Mouse (Mus musculus): ENCODE measurements at regions not wholly inside any gene's neighbourhood (a gene's known extent, or its start where the extent isn't known, plus 50 kb on each side); places are given as distances from the start of the nearest gene placed in this dataset.

DNA sequence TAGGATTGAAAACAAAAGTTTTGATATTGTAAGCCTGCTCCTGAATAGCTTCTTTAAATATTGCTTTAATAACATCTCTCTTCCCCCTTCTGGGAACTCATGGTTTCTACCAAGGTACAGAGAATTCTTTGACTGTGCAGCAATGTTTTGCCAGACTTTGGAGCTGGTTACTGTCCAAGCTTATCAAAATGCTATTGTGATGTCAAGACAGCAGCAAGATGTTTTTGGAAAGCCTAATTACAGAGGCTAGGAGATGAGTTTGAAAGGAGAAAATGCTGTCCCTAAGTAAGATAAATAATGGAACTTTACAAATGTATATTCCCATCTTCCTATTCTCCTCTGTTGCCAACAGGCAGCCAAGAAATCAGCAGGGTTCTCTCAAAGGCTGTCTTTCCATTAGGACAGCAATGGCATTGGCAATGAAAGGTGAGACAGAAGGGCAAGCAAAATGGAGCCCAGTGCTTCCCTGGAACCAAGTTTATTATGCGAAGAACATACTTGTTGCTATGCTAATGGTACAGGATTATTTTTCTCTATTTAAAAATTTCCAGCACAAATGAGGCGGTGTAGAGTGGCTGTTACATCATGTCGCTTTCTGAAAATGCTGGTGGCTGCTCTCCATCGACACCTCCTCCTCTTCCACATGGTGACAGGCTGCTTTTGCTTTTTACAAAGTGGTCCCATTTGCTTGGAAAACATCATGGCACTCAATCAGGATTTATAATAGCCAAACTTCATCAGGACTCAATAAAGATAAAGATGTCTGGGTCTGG, 124.5 kb upstream of the Pter start:
- H3K4me1 ChIP-seq (ENCODE audit: control insufficient read depth, insufficient read depth, low read length), result no peaks in the 10 kb centered on the region
- H3K27me3 ChIP-seq (ENCODE audit: control insufficient read depth, insufficient read depth, low read length), result no peaks in the 10 kb centered on the region
- no peak overlapping the region for H3K27ac ChIP-seq (ENCODE audit: low read depth, low read length)
- DNase-seq (ENCODE audit: low spot score, missing footprints) (no peak), ATAC-seq (ENCODE audit: low FRiP score) (no peak)
- H3K4me3 ChIP-seq (ENCODE audit: low read depth, low read length), result no peak overlapping the region
- H3K9ac ChIP-seq (ENCODE audit: low read length), result no peak overlapping the region
- H3K4me2 ChIP-seq, result no peak overlapping the region
- no peaks in the 10 kb centered on the region for H3K36me3 ChIP-seq (ENCODE audit: control insufficient read depth, insufficient read depth, low read length)
- no peaks in the 10 kb centered on the region for H3K9me3 ChIP-seq (ENCODE audit: control insufficient read depth, low read length)
- 93% methylated on average over 4 of the region's 4 CpGs for WGBS

- 93% methylated on average over 1 of the region's 1 CpGs for WGBS
- no peak overlapping the region for H3K9ac ChIP-seq (ENCODE audit: low read length)
- no peaks in the 10 kb centered on the region for H3K4me1 ChIP-seq (ENCODE audit: control insufficient read depth, insufficient read depth, low read length)
- no peak overlapping the region for H3K4me3 ChIP-seq (ENCODE audit: low read depth, low read length)
- no peak overlapping the region for H3K27ac ChIP-seq (ENCODE audit: low read depth, low read length)
- H3K27me3 ChIP-seq (ENCODE audit: control insufficient read depth, insufficient read depth, low read length), result no peaks in the 10 kb centered on the region
- DNase-seq (ENCODE audit: low spot score, missing footprints), result no peak
- no peak overlapping the region for H3K4me2 ChIP-seq
- no peaks in the 10 kb centered on the region for H3K9me3 ChIP-seq (ENCODE audit: control insufficient read depth, low read length)
- no peaks in the 10 kb centered on the region for H3K36me3 ChIP-seq (ENCODE audit: control insufficient read depth, insufficient read depth, low read length)
- no peak for ATAC-seq (ENCODE audit: low FRiP score)
Observed at GRCm38 (mm10) chr2:12802667-12803066, 121.2 kb upstream of the Pter start.

DNA sequence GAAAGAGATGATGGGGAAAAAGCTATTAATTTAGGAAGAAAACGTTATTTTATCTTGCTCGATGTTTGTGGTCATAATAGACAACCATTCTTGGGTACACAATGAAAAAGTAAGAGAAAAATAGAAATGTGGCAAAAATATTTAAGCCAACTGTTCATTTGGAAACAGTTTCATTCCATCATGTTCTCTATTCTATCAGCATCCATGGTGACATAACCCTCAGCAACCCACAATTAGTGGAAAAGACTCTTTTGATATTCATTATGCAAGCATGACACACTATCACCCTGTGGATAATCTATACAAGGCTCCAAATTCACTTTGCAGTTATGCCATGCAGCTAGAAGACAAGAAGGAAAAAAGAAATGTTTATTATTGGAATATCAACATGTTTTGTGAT, 118.7 kb upstream of the Pter start:
- Histone ChIP-seq H3K4me2 (no peak overlapping the region), H3K9ac (ENCODE audit: low read length) (no peak overlapping the region), H3K4me1 (ENCODE audit: control insufficient read depth, insufficient read depth, low read length) (no peaks in the 10 kb centered on the region), H3K4me3 (ENCODE audit: low read depth, low read length) (no peak overlapping the region), H3K36me3 (ENCODE audit: control insufficient read depth, insufficient read depth, low read length) (no peaks in the 10 kb centered on the region), H3K9me3 (ENCODE audit: control insufficient read depth, low read length) (no peaks in the 10 kb centered on the region), H3K27me3 (ENCODE audit: control insufficient read depth, insufficient read depth, low read length) (no peaks in the 10 kb centered on the region), H3K27ac (ENCODE audit: low read depth, low read length) (no peak overlapping the region)
- 81% methylated on average over 2 of the region's 2 CpGs for WGBS
- DNase-seq (ENCODE audit: low spot score, missing footprints) (no peak), ATAC-seq (ENCODE audit: low FRiP score) (no peak)

DNA sequence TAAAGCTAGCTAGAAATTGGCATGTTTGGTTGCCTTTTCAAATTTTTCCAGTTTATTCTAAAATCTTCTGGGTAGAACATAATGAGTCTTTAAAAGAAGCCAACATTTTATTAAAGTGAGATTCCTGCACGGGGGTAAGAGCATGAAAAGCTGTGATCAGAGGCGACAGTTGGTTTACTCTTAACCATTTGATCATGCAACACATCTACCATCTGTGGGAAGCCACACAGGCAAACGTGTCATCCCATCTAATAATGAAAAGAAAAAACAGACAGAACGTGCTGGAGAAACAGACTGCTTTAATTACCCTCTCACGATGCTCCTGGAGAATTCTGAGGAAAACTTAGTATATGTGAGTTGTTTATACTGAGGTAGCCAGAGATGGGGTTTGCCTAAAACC, 115.4 kb upstream of the Pter start:
- no peaks in the 10 kb centered on the region for H3K36me3 ChIP-seq (ENCODE audit: control insufficient read depth, insufficient read depth, low read length)
- no peaks in the 10 kb centered on the region for H3K27me3 ChIP-seq (ENCODE audit: control insufficient read depth, insufficient read depth, low read length)
- no peaks in the 10 kb centered on the region for H3K9me3 ChIP-seq (ENCODE audit: control insufficient read depth, low read length)
- DNase-seq (ENCODE audit: low spot score, missing footprints) (no peak), ATAC-seq (ENCODE audit: low FRiP score) (no peak)
- H3K4me3 ChIP-seq (ENCODE audit: low read depth, low read length), result no peak overlapping the region
- whole genome bisulfite sequencing, result 79% methylated on average over 5 of the region's 5 CpGs
- H3K4me2 ChIP-seq, result no peak overlapping the region
- H3K9ac ChIP-seq (ENCODE audit: low read length), result no peak overlapping the region
- no peaks in the 10 kb centered on the region for H3K4me1 ChIP-seq (ENCODE audit: control insufficient read depth, insufficient read depth, low read length)
- H3K27ac ChIP-seq (ENCODE audit: low read depth, low read length), result no peak overlapping the region

DNA sequence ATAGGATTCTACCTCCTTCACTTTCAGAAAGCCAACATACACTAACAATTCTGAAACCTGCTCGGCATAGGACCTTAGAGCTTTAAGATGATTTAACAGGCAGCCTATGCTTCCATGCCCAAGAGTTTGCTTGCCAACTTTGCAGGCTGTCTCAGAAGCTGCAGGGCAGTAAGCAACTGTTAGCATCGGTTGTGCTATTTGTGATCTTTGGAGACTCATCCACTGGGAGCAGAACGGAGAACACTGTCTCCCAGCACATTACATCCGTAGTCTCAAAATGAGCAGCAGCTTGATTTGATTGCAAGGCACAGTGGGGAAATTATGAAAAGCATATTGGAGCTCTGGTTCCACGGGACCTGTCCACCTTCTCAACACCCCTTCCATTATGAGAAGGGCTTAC, 108.5 kb upstream of the Pter start:
- Histone ChIP-seq H3K4me1 (ENCODE audit: control insufficient read depth, insufficient read depth, low read length) (no peaks in the 10 kb centered on the region), H3K9me3 (ENCODE audit: control insufficient read depth, low read length) (no peaks in the 10 kb centered on the region), H3K36me3 (ENCODE audit: control insufficient read depth, insufficient read depth, low read length) (no peaks in the 10 kb centered on the region), H3K4me3 (ENCODE audit: low read depth, low read length) (no peak overlapping the region), H3K27me3 (ENCODE audit: control insufficient read depth, insufficient read depth, low read length) (no peaks in the 10 kb centered on the region), H3K27ac (ENCODE audit: low read depth, low read length) (no peak overlapping the region), H3K9ac (ENCODE audit: low read length) (no peak overlapping the region), H3K4me2 (no peak overlapping the region)
- DNase-seq (ENCODE audit: low spot score, missing footprints) (no peak), ATAC-seq (ENCODE audit: low FRiP score) (no peak)
- WGBS, result 90% methylated on average over 5 of the region's 5 CpGs

DNA sequence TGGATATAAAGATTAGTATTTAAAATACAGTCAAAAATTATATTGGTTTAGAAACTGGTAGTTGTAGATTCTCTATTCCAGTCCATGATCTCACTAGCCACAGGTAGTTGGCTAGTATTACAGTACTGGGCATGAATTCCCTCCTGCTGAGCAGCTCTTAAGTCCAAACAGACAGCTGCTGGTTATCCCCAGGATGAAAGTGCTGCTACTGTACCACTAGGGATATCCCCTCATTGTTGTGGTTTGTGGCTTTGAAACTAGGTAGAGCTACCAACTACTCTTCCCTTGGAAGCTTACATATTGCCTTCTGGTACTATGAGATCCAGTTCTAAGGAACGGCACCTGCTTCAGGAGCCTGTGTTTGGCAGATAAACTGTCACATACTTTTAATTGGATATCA, 97.9 kb upstream of the Pter start:
- H3K27me3 ChIP-seq (ENCODE audit: control insufficient read depth, insufficient read depth, low read length), result no peaks in the 10 kb centered on the region
- H3K9me3 ChIP-seq (ENCODE audit: control insufficient read depth, low read length), result no peaks in the 10 kb centered on the region
- H3K9ac ChIP-seq (ENCODE audit: low read length), result no peak overlapping the region
- DNase-seq (ENCODE audit: low spot score, missing footprints) (no peak), ATAC-seq (ENCODE audit: low FRiP score) (no peak)
- 94% methylated on average over 1 of the region's 1 CpGs for WGBS
- H3K4me3 ChIP-seq (ENCODE audit: low read depth, low read length), result no peak overlapping the region
- no peaks in the 10 kb centered on the region for H3K36me3 ChIP-seq (ENCODE audit: control insufficient read depth, insufficient read depth, low read length)
- H3K4me1 ChIP-seq (ENCODE audit: control insufficient read depth, insufficient read depth, low read length), result no peaks in the 10 kb centered on the region
- H3K4me2 ChIP-seq, result no peak overlapping the region
- H3K27ac ChIP-seq (ENCODE audit: low read depth, low read length), result no peak overlapping the region

DNA sequence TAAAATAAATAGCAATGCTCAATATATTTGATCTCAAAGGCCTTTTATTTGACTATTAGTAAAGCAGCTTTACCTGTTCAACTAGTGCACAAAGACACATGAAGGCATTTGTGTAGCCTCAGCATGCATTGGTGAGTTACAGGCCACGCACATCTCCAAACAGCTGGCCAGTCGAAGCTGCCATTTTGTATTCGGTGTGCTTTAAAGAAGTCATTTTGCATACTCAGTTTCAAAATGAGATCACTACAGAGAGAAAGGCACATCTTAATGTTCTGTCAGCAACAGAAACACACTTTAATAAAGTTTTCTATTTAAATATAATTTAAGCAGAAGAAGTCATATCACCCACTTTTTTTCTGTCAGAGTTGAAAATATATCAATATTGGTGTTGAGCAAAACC, 90.3 kb upstream of the Pter start:
- DNase-seq (ENCODE audit: low spot score, missing footprints) (no peak), ATAC-seq (ENCODE audit: low FRiP score) (no peak)
- no peak overlapping the region for H3K4me2 ChIP-seq
- H3K27ac ChIP-seq (ENCODE audit: low read depth, low read length), result no peak overlapping the region
- H3K9me3 ChIP-seq (ENCODE audit: control insufficient read depth, low read length), result no peaks in the 10 kb centered on the region
- 96% methylated on average over 3 of the region's 3 CpGs for WGBS
- no peaks in the 10 kb centered on the region for H3K4me1 ChIP-seq (ENCODE audit: control insufficient read depth, insufficient read depth, low read length)
- H3K4me3 ChIP-seq (ENCODE audit: low read depth, low read length), result no peak overlapping the region
- H3K36me3 ChIP-seq (ENCODE audit: control insufficient read depth, insufficient read depth, low read length), result no peaks in the 10 kb centered on the region
- H3K9ac ChIP-seq (ENCODE audit: low read length), result no peak overlapping the region
- H3K27me3 ChIP-seq (ENCODE audit: control insufficient read depth, insufficient read depth, low read length), result no peaks in the 10 kb centered on the region

DNA sequence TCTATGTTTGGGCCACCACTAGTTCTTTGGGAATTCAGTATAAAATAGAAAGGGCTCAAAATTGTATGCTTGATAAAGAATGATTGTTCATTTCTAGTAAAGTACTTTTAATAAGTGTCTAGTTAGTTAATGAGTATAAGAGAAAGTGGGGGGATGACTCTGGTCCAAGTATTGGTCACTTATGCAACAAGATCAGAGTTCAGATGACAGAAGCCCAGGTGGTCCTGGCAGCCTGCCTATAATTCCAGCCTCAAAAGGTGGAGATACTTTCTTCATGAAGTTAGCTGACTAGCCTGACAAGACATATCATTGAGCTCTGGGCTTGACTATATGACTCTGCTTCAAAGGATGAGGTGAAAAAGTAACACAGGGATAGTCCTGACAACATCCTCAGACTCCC, 57.3 kb upstream of the Pter start:
- H3K4me3 ChIP-seq (ENCODE audit: low read depth, low read length), result no peak overlapping the region
- H3K27me3 ChIP-seq (ENCODE audit: control insufficient read depth, insufficient read depth, low read length), result no peaks in the 10 kb centered on the region
- H3K27ac ChIP-seq (ENCODE audit: low read depth, low read length), result no peak overlapping the region
- H3K4me2 ChIP-seq, result no peak overlapping the region
- H3K9ac ChIP-seq (ENCODE audit: low read length), result no peak overlapping the region
- H3K36me3 ChIP-seq (ENCODE audit: control insufficient read depth, insufficient read depth, low read length), result no peaks in the 10 kb centered on the region
- no peaks in the 10 kb centered on the region for H3K4me1 ChIP-seq (ENCODE audit: control insufficient read depth, insufficient read depth, low read length)
- no peak for ATAC-seq (ENCODE audit: low FRiP score)
- H3K9me3 ChIP-seq (ENCODE audit: control insufficient read depth, low read length), result no peaks in the 10 kb centered on the region
- DNase-seq (ENCODE audit: low spot score, missing footprints), result no peak

GRCm38 (mm10) chr2:12868772-12869171, 55.1 kb upstream of the Pter start:
- WGBS, result 82% methylated on average over 3 of the region's 3 CpGs
- no peaks in the 10 kb centered on the region for H3K9me3 ChIP-seq (ENCODE audit: control insufficient read depth, low read length)
- no peaks in the 10 kb centered on the region for H3K4me1 ChIP-seq (ENCODE audit: control insufficient read depth, insufficient read depth, low read length)
- no peak overlapping the region for H3K27ac ChIP-seq (ENCODE audit: low read depth, low read length)
- DNase-seq (ENCODE audit: low spot score, missing footprints) (no peak), ATAC-seq (ENCODE audit: low FRiP score) (no peak)
- no peak overlapping the region for H3K4me2 ChIP-seq
- H3K9ac ChIP-seq (ENCODE audit: low read length), result no peak overlapping the region
- H3K27me3 ChIP-seq (ENCODE audit: control insufficient read depth, insufficient read depth, low read length), result no peaks in the 10 kb centered on the region
- no peaks in the 10 kb centered on the region for H3K36me3 ChIP-seq (ENCODE audit: control insufficient read depth, insufficient read depth, low read length)
- H3K4me3 ChIP-seq (ENCODE audit: low read depth, low read length), result no peak overlapping the region

All from midbrain, embryonic 11.5 days (tissue).